Mouse (Mus musculus) liver, adult (tissue): ENCODE data around the gene Olfr548-ps1.

Experiments used
- GATA4 ChIP-seq: IDR thresholded peaks from 2 replicates; pipeline ENCODE4 v1.6.1; 2014; ENCODE audit warnings: mild to moderate bottlenecking, low read length; ENCODE audit not compliant: insufficient replicate concordance

Olfr548-ps1 gene

GRCm38 (mm10) chr7:102540596-102540995, at the start of gene Olfr548-ps1:
Gene Olfr548-ps1, plus strand, starts transcription at chr7:102540896.
- no peak for TF ChIP-seq GATA4

GRCm38 (mm10) chr7:102499473-102499872, 41.2 kb upstream of the Olfr548-ps1 start, which contains the start of gene Olfr545:
Gene Olfr545, minus strand, starts transcription at chr7:102499573.
- no peak for TF ChIP-seq GATA4

- TF ChIP-seq GATA4: no peak
Measured at GRCm38 (mm10) chr7:102501986-102502385, 38.7 kb upstream of the Olfr548-ps1 start.

- TF ChIP-seq GATA4: no peak
Measured at GRCm38 (mm10) chr7:102506848-102507247, 33.8 kb upstream of the Olfr548-ps1 start.

- TF ChIP-seq GATA4: no peak
Measured at GRCm38 (mm10) chr7:102508066-102508465, 32.6 kb upstream of the Olfr548-ps1 start.

- TF ChIP-seq GATA4: no peak
Measured at GRCm38 (mm10) chr7:102508666-102509065, 32.0 kb upstream of the Olfr548-ps1 start.

GRCm38 (mm10) chr7:102509726-102510125, 31.0 kb upstream of the Olfr548-ps1 start:
- TF ChIP-seq GATA4: no peak

GRCm38 (mm10) chr7:102511927-102512326, 28.8 kb upstream of the Olfr548-ps1 start:
- TF ChIP-seq GATA4: no peak

- TF ChIP-seq GATA4: no peak
Measured at GRCm38 (mm10) chr7:102512814-102513435, 27.8 kb upstream of the Olfr548-ps1 start.

- no peak for TF ChIP-seq GATA4
Measured at GRCm38 (mm10) chr7:102514144-102514543, 26.6 kb upstream of the Olfr548-ps1 start.

- no peak for TF ChIP-seq GATA4
Measured at GRCm38 (mm10) chr7:102516261-102517050, 24.2 kb upstream of the Olfr548-ps1 start.

- no peak for TF ChIP-seq GATA4
Measured at GRCm38 (mm10) chr7:102517051-102517335, 23.7 kb upstream of the Olfr548-ps1 start.

- no peak for TF ChIP-seq GATA4
Measured at GRCm38 (mm10) chr7:102529052-102529451, 11.6 kb upstream of the Olfr548-ps1 start.

GRCm38 (mm10) chr7:102534449-102534848, 6.2 kb upstream of the Olfr548-ps1 start, which contains the start of gene Olfr547:
Gene Olfr547, plus strand, starts transcription at chr7:102534749.
- TF ChIP-seq GATA4: no peak

GRCm38 (mm10) chr7:102541251-102541650, 555 bp downstream of the Olfr548-ps1 start:
- TF ChIP-seq GATA4: no peak

GRCm38 (mm10) chr7:102549570-102549969, 8.9 kb downstream of the Olfr548-ps1 start, which contains the start of gene Olfr549:
Gene Olfr549, plus strand, starts transcription at chr7:102549870.
- TF ChIP-seq GATA4: no peak

GRCm38 (mm10) chr7:102553279-102553678, 12.6 kb downstream of the Olfr548-ps1 start:
- no peak for TF ChIP-seq GATA4
